Mouse (Mus musculus) megakaryocyte, embryonic 14.5 days (primary cell): Measurements from ENCODE around the gene Ofcc1.

Experiments
- FLI1 ChIP-seq: IDR thresholded peaks from 2 replicates; pipeline ENCODE4 v1.6.1; 2012; ENCODE audit warnings: low read length, inconsistent platforms, mixed read lengths
- GATA1 ChIP-seq: IDR thresholded peaks from 3 replicates; pipeline ENCODE4 v1.6.1; 2012; ENCODE audit warnings: mixed read lengths, low read length, inconsistent platforms, borderline replicate concordance

DNA sequence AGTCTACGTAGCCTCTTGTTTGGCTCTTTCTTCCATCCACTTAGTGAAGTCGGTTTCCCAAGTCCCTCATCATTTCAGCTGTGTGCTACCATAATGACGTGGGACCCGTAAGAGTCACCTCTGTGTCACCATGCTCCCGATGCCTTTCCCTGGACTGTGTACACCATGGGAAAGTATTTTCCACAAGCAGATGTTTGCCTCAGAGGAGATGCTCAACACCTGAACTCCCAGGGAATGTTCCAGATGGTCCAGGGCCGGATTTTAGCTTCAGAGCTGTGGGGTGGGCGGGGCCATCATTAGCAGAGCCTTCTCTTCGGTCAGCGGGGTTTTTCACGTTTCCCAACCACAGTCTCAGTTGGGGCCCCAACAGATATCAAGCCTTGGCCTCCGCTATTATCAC is 5.5 kb upstream of the Ofcc1 start:
- no peak for TF ChIP-seq GATA1
- no peak for TF ChIP-seq FLI1
